Mouse (Mus musculus) forebrain, embryonic 10.5 days (tissue): Measurements from ENCODE around the gene Rpl10a. TPM values are rescaled to one million over a fixed set of nuclear protein-coding genes. Genes with fewer than 3 reads are reported as not detected.
"Not testable (repeated sequence)": the region's sequence is repeated elsewhere in the genome, so short reads cannot be mapped to it uniquely, and the experiment has no call there.

Source experiments
- DNase-seq: peaks from one replicate; pipeline ENCODE4 v3.0.0-alpha.2; 2017; ENCODE audit warnings: low spot score; ENCODE audit errors: extremely low spot score
- H3K27ac ChIP-seq: fragments of 300-500 bp; sonication (generic); 2 replicates; pipeline ENCODE4 v1.5.1; 2016; ENCODE audit warnings: mild to moderate bottlenecking
- H3K27me3 ChIP-seq: fragments of 300-500 bp; sonication (generic); 2 replicates; pipeline ENCODE4 v1.6.1; 2016; ENCODE audit warnings: mild to moderate bottlenecking; ENCODE audit not compliant: poor library complexity, severe bottlenecking
- H3K36me3 ChIP-seq: fragments of 300-500 bp; sonication (generic); replicated peaks from 2 replicates; pipeline ENCODE4 v1.6.1; 2016; ENCODE audit warnings: mild to moderate bottlenecking, moderate library complexity
- H3K4me1 ChIP-seq: fragments of 300-500 bp; sonication (generic); 2 replicates; pipeline ENCODE4 v1.6.1; 2016
- H3K4me3 ChIP-seq: fragments of 300-500 bp; sonication (generic); 2 replicates; pipeline ENCODE4 v1.5.1; 2016; ENCODE audit warnings: mild to moderate bottlenecking, moderate library complexity
- H3K9me3 ChIP-seq: fragments of 300-500 bp; sonication (generic); 2 replicates; pipeline ENCODE4 v1.6.1; 2016; ENCODE audit warnings: mild to moderate bottlenecking, moderate library complexity
- WGBS: fragments of 180-500 bp; shearing (Covaris S2); methylation state at CpG from one replicate; pipeline ENCODE4 v1.1.7; 2016; 5-methylcytosine and 5-hydroxymethylcytosine counted together
- polyA plus RNA-seq: library from polyadenylated mRNA; unstranded; fragments of >200 nt; fragmentation: Nextera tagmentation; extraction: Ambion mirVana; gene quantifications from 2 replicates; pipeline ENCODE4 v1.2.1, GENCODE M21; 2016

Rpl10a gene
- polyA plus RNA-seq, 1 experiment from 2014 or later = 511 TPM

GRCm38 (mm10) chr17:28312232-28313211, 15.7 kb upstream of the Rpl10a start:
- peak overlapping the region; percentile 88 for H3K4me3 ChIP-seq
- H3K27ac ChIP-seq = peak overlapping the region; percentile 95
- H3K4me1 ChIP-seq = peaks cover 53% of the 10 kb centered on the region
- no peak for DNase-seq
- no peaks in the 10 kb centered on the region for H3K27me3 ChIP-seq
- 28% methylated on average over 17 of the region's 17 CpGs for WGBS
- no peaks in the 10 kb centered on the region for H3K9me3 ChIP-seq
- H3K36me3 ChIP-seq = peaks cover 21% of the 10 kb centered on the region

GRCm38 (mm10) chr17:28313212-28313879, 14.9 kb upstream of the Rpl10a start, which contains the start of gene Fance:
TSS of gene Fance (plus strand) at chr17:28313519.
- Histone ChIP-seq H3K36me3 (peaks cover 29% of the 10 kb centered on the region), H3K27me3 (no peaks in the 10 kb centered on the region), H3K4me1 (peaks cover 50% of the 10 kb centered on the region), H3K4me3 (peak within 1 kb of the TSS; percentile 88), H3K27ac (peak within 1 kb of the TSS; percentile 95), H3K9me3 (no peaks in the 10 kb centered on the region)
- peak; percentile 100 for DNase-seq
- under 1% methylated on average over 69 of the region's 69 CpGs for WGBS

GRCm38 (mm10) chr17:28313880-28314225, 14.4 kb upstream of the Rpl10a start:
- Histone ChIP-seq H3K27ac (peak overlapping the region; percentile 95), H3K4me1 (peaks cover 45% of the 10 kb centered on the region), H3K4me3 (peak overlapping the region; percentile 88), H3K9me3 (no peaks in the 10 kb centered on the region), H3K36me3 (peaks cover 34% of the 10 kb centered on the region), H3K27me3 (no peaks in the 10 kb centered on the region)
- 2% methylated on average over 11 of the region's 11 CpGs for WGBS
- no peak for DNase-seq

- Histone ChIP-seq H3K9me3 (no peaks in the 10 kb centered on the region), H3K36me3 (peaks cover 49% of the 10 kb centered on the region), H3K4me1 (peaks cover 45% of the 10 kb centered on the region), H3K27ac (0 out of 2 replicates have a peak overlapping the region, but pooled peaks have one; percentile 3), H3K27me3 (no peaks in the 10 kb centered on the region), H3K4me3 (peak overlapping the region; percentile 0; the same call in 1 of the 2 replicates)
- WGBS = 84% methylated on average over 20 of the region's 20 CpGs
- no peak for DNase-seq
Measured at GRCm38 (mm10) chr17:28315611-28316160, 12.6 kb upstream of the Rpl10a start.

- H3K36me3 ChIP-seq = peaks cover 56% of the 10 kb centered on the region
Measured at GRCm38 (mm10) chr17:28316476-28316875, 11.8 kb upstream of the Rpl10a start.

GRCm38 (mm10) chr17:28317091-28317490, 11.2 kb upstream of the Rpl10a start:
- H3K36me3 ChIP-seq = peaks cover 61% of the 10 kb centered on the region
- H3K9me3 ChIP-seq = no peaks in the 10 kb centered on the region
- peaks cover 45% of the 10 kb centered on the region for H3K4me1 ChIP-seq
- H3K4me3 ChIP-seq = no peak overlapping the region
- H3K27me3 ChIP-seq = no peaks in the 10 kb centered on the region
- WGBS = 63% methylated on average over 8 of the region's 8 CpGs
- DNase-seq = no peak
- H3K27ac ChIP-seq = peak overlapping the region; percentile 46; the same call in 1 of the 2 replicates

More at GRCm38 (mm10) chr17:28316476-28316875, 11.8 kb upstream of the Rpl10a start:
- 87% methylated on average over 9 of the region's 9 CpGs for WGBS
- Histone ChIP-seq H3K27me3 (no peaks in the 10 kb centered on the region), H3K27ac (no peak overlapping the region), H3K4me3 (no peak overlapping the region), H3K9me3 (no peaks in the 10 kb centered on the region), H3K4me1 (peaks cover 45% of the 10 kb centered on the region)
- DNase-seq = no peak

GRCm38 (mm10) chr17:28317725-28318124, 10.5 kb upstream of the Rpl10a start:
- H3K36me3 ChIP-seq = peaks cover 68% of the 10 kb centered on the region
- H3K27ac ChIP-seq = no peak overlapping the region
- no peaks in the 10 kb centered on the region for H3K9me3 ChIP-seq
- H3K27me3 ChIP-seq = no peaks in the 10 kb centered on the region
- peaks cover 41% of the 10 kb centered on the region for H3K4me1 ChIP-seq
- H3K4me3 ChIP-seq = no peak overlapping the region
- no peak for DNase-seq
- 87% methylated on average over 9 of the region's 9 CpGs for WGBS

- DNase-seq = no peak
- peaks cover 91% of the 10 kb centered on the region for H3K36me3 ChIP-seq
- WGBS = 95% methylated on average over 4 of the region's 4 CpGs
- H3K4me3 ChIP-seq = no peak overlapping the region
- no peaks in the 10 kb centered on the region for H3K27me3 ChIP-seq
- H3K27ac ChIP-seq = no peak overlapping the region
- H3K9me3 ChIP-seq = peaks cover 6% of the 10 kb centered on the region; the same call in 1 of the 2 replicates
- H3K4me1 ChIP-seq = peaks cover 11% of the 10 kb centered on the region
Measured at GRCm38 (mm10) chr17:28321700-28322099, 6.6 kb upstream of the Rpl10a start.

- WGBS = 91% methylated on average over 8 of the region's 8 CpGs
- H3K36me3 ChIP-seq = peaks cover 71% of the 10 kb centered on the region
Measured at GRCm38 (mm10) chr17:28323786-28324185, 4.5 kb upstream of the Rpl10a start.

GRCm38 (mm10) chr17:28324416-28324815, 3.9 kb upstream of the Rpl10a start:
- Histone ChIP-seq H3K36me3 (peaks cover 72% of the 10 kb centered on the region), H3K4me1 (peaks cover 24% of the 10 kb centered on the region)
- DNase-seq, H3K4me3 ChIP-seq, H3K9me3 ChIP-seq, H3K27me3 ChIP-seq, H3K27ac ChIP-seq: not testable (repeated sequence)
- 92% methylated on average over 7 of the region's 7 CpGs for whole genome bisulfite sequencing

More at GRCm38 (mm10) chr17:28323786-28324185, 4.5 kb upstream of the Rpl10a start:
- H3K27ac ChIP-seq = no peak overlapping the region
- H3K4me3 ChIP-seq = no peak overlapping the region
- DNase-seq = no peak
- no peaks in the 10 kb centered on the region for H3K27me3 ChIP-seq
- H3K9me3 ChIP-seq = peaks cover 6% of the 10 kb centered on the region; the same call in 1 of the 2 replicates
- H3K4me1 ChIP-seq = peaks cover 20% of the 10 kb centered on the region

- Histone ChIP-seq H3K27ac (no peak overlapping the region), H3K4me3 (no peak overlapping the region), H3K27me3 (no peaks in the 10 kb centered on the region), H3K9me3 (peaks cover 6% of the 10 kb centered on the region; the same call in 1 of the 2 replicates), H3K36me3 (peaks cover 74% of the 10 kb centered on the region), H3K4me1 (peaks cover 36% of the 10 kb centered on the region)
- 92% methylated on average over 8 of the region's 8 CpGs for WGBS
- DNase-seq = no peak
Measured at GRCm38 (mm10) chr17:28325751-28326150, 2.5 kb upstream of the Rpl10a start.

- Histone ChIP-seq H3K4me3 (peak overlapping the region; percentile 99; the same call in 1 of the 2 replicates), H3K27me3 (no peaks in the 10 kb centered on the region), H3K4me1 (peaks cover 48% of the 10 kb centered on the region), H3K36me3 (peaks cover 76% of the 10 kb centered on the region), H3K27ac (peak overlapping the region; percentile 99), H3K9me3 (peaks cover 6% of the 10 kb centered on the region; the same call in 1 of the 2 replicates)
- 84% methylated on average over 3 of the region's 3 CpGs for WGBS
- no peak for DNase-seq
Measured at GRCm38 (mm10) chr17:28326951-28327350, 1.3 kb upstream of the Rpl10a start.
